In the genomic region with DNA sequence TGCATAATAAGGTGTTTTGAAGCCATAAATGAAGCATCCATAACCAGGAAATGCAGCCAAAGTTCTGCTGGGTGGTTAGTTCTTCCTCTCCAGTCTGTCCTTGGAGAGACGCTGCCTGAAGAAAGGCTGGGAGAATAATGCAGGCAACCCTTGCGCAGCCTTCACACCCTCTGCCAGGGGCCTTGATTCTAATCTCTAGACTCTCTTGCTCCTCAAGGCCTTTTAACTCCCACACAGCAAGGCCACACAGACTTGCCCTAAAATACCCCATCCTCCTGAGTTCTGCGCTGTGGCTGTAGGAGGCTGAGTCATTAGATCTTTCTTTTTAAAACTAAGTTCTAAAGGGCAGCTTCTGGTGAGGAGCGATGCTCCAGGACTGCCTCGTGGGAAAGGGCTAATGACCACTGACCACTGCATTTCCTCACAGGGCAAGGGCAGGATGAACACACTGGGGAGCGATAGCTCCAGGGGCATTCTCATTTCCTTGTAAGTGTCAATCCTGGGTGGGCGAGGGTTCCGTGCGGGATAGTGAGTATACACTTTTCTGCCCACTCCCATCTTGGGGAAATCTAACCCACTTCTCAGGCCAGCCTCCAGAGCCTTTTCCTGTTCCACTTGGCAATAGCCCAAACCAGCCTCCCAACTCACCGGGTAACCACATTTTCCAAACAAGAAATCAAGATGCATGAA, we compare ENCODE assay signal across 8 mouse cellular contexts. TPM values are rescaled to one million over a fixed set of nuclear protein-coding genes. Genes with fewer than 3 reads are reported as not detected.
DNase-seq lines count a peak whose midpoint lies in the region; ATAC-seq and TF ChIP-seq lines count a peak whose summit lies in the region.

No protein-coding gene starts in this region.

- no peak for TF ChIP-seq CTCF in lung, adult 2 months (IDR thresholded peaks at IDR 0.05; ENCODE audit: insufficient read depth, low read length)
- no peak for TF ChIP-seq CTCF in intestine, postnatal 0 days (IDR thresholded peaks at IDR 0.05; ENCODE audit: low read depth)

- H3K36me3 ChIP-seq in intestine, postnatal 0 days (ENCODE audit: control insufficient read depth, insufficient read depth): no peaks in the 10 kb centered on the region
- H3K36me3 ChIP-seq in lung, embryonic 15.5 days: no peaks in the 10 kb centered on the region

- TF ChIP-seq POLR2A in lung, adult 2 months (IDR thresholded peaks at IDR 0.05; ENCODE audit: borderline replicate concordance, extremely low read depth, low read depth, low read length): no peak

- DNase-seq in lung, adult 18-20 months: peak; percentile 47 to 60
- DNase-seq in lung, adult 2 months: no peak
- peak; percentile 17 for DNase-seq in cerebellum, adult 8-10 months
- no peak for DNase-seq in gastrocnemius, postnatal 36 days

- intact Hi-C loops in gastrocnemius, postnatal 36 days (cut with DNase I): loop anchor here (2.0 kb wide), 1 partner anchor 24 kb away; no protein-coding TSS in a partner anchor

- H3K4me2 ChIP-seq in intestine, postnatal 0 days (replicated peaks; ENCODE audit: low read depth): no peak overlapping the region
- H3K4me2 ChIP-seq in lung, embryonic 15.5 days: peak overlapping the region; percentile 86; the same call in 1 of the 2 replicates

- peak overlapping the region; percentile 46; the same call in 1 of the 2 replicates for H3K27ac ChIP-seq in intestine, postnatal 0 days (ENCODE audit: low read depth, low read length)
- H3K27ac ChIP-seq in lung, embryonic 15.5 days: peak overlapping the region; percentile 96

- WGBS in lung, adult 2 months: 39% methylated on average over 10 of the region's 10 CpGs
- WGBS in intestine, postnatal 0 days: 61% methylated on average over 10 of the region's 10 CpGs
- 53% methylated on average over 10 of the region's 10 CpGs for WGBS in lung, embryonic 15.5 days

- no peaks in the 10 kb centered on the region for H3K27me3 ChIP-seq in intestine, postnatal 0 days (replicated peaks; ENCODE audit: control insufficient read depth, insufficient read depth, low read length)
- H3K27me3 ChIP-seq in lung, embryonic 15.5 days: no peaks in the 10 kb centered on the region

- no peak for ATAC-seq in intestine, postnatal 0 days
- no peak for ATAC-seq in lung, embryonic 15.5 days (ENCODE audit: borderline replicate concordance, extremely low read depth, low FRiP score, low TSS enrichment)
- no peak for ATAC-seq in inflammation-experienced regulatory T-cells, adult 6 months
- no peak for ATAC-seq in erythroid progenitor cell, adult 5-6 weeks (replicated peaks; ENCODE audit: low FRiP score, poor library complexity, severe bottlenecking)

- peaks cover 17% of the 10 kb centered on the region for H3K4me1 ChIP-seq in lung, adult 2 months (ENCODE audit: control insufficient read depth, insufficient read depth, low read length)
- peaks cover 8% of the 10 kb centered on the region for H3K4me1 ChIP-seq in intestine, postnatal 0 days (replicated peaks; ENCODE audit: control insufficient read depth, insufficient read depth, low read length)
- H3K4me1 ChIP-seq in lung, embryonic 15.5 days: peaks cover 45% of the 10 kb centered on the region

- no peaks in the 10 kb centered on the region for H3K9me3 ChIP-seq in intestine, postnatal 0 days (ENCODE audit: control insufficient read depth)
- no peaks in the 10 kb centered on the region for H3K9me3 ChIP-seq in lung, embryonic 15.5 days

- H3K9ac ChIP-seq in intestine, postnatal 0 days (ENCODE audit: low read depth, low read length): no peak overlapping the region
- H3K9ac ChIP-seq in lung, embryonic 15.5 days: 0 out of 2 replicates have a peak overlapping the region, but pooled peaks have one; percentile 4

- no peak overlapping the region for H3K4me3 ChIP-seq in lung, adult 2 months (replicated peaks; ENCODE audit: extremely low read depth, low read depth, low read length)
- no peak overlapping the region for H3K4me3 ChIP-seq in intestine, postnatal 0 days (ENCODE audit: low read depth, low read length)
- no peak overlapping the region for H3K4me3 ChIP-seq in lung, embryonic 15.5 days

RNA-seq across cellular contexts. Expression of a gene that starts 7.6 kb away (rescaled TPM):
- 40.3 and 50.2 TPM in 2 replicates for polyA plus RNA-seq in lung, adult 2 months (2012; rRNA removed)
- 321 and 331 TPM in 2 replicates for polyA plus RNA-seq in intestine, postnatal 0 days (2015; fragmentation: Nextera tagmentation; extraction: Ambion mirVana)
- polyA plus RNA-seq in lung, embryonic 15.5 days (2015; fragmentation: Nextera tagmentation; extraction: Ambion mirVana): 353 and 378 TPM in 2 replicates
- 1,000 to 10,000 TPM; 1,860 to 2,586 (median 2,027) TPM for polyA plus RNA-seq in inflammation-experienced regulatory T-cells, adult 6 months (2017; shearing (Covaris generic))
- total RNA-seq in erythroid progenitor cell, adult 5-6 weeks (2015; ENCODE audit: low replicate concordance): 228 and 468 TPM in 2 replicates
- 166 and 170 TPM in 2 replicates for total RNA-seq in erythroid progenitor cell, adult 5-6 weeks (2017; ENCODE audit: low replicate concordance)
- 100 to 1,000 TPM; 615 to 657 TPM for total RNA-seq in gastrocnemius, postnatal 36 days (2021)

Comparison
In these comparisons a context has a peak if more than half of its experiments do, and no peak if none do; other contexts are left out.
1. DNase-seq: peak in lung, adult 18-20 months (2 of 2) and cerebellum, adult 8-10 months (single experiment); none in lung, adult 2 months (single experiment) and gastrocnemius, postnatal 36 days (0 of 2).